Mouse (Mus musculus): ENCODE measurements around the gene Grin2c.

Grin2c gene

DNA sequence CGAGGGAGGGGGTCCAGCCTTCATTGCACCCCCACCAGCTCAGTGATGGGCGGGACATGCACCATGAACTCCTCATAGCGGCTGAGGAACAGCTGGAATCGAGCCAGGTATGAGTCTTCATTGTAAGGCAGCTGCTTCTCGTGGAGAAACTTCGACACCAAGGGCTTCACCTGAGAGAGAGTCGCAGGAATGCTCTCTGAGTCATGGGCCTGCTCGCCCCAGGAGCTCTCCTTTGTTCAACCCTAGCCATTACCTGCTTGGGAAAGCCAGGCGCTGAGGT lies 16.4 kb upstream of the Grin2c start:
- no peak for DNase-seq

DNA sequence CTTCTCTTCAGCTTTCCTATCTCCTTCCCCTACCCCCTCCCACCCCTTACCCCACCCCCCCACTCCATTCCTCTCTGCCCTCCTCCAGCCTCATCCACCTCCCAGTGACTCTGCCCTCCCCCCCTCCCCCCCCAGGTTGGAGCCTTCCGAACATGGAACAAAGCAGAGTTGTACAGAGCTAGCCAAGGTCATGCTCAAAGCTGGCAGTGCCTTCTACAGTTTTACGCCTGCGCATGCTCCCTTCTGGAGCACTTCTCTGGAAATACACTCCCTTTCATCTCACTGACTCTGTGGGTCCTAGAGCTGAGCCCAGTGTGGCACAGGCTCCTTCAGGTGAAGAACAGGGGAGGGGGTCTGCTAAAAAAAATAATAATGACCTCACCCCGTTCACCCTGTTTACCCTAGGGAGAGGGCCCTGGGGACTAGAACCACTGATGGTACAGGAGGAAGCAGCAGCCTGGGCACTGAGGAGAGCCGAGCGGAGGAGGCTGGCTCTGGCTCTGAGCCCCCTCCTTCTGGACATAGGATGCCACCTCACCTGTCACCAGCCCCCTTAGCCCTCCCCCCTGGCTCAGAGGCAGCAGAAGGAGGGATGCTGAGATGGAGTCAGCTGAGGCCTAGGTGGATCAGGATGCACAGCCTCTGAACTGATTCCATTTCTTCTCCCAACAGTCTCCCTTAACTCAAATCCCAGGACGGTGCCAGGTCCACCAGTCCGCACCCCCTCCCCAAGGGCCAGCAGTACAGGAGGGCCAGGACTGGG lies 15.9 kb upstream of the Grin2c start:
- DNase-seq, result peak; percentile 53

GRCm38 (mm10) chr11:115282295-115282694 lies 15.3 kb upstream of the Grin2c start:
- peak; percentile 43 for DNase-seq

DNA sequence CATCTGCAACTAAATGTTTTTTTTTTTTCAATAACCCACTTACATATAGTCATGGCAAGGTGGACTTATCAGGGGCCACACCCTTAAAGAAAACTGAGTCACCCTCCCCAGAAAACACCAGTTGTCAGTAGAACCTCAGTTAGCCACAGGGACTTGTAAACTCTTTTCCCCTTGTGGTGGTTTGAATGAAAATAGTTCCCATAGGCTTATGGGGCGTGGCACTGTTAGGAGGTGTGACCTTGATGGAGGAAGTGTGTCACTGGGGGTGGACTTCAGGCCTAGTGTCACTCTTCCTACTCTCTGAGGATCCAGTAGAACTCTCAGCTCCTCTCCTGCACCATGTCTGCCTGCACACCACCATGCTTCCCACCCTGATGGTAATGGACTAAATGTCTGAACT lies 12.7 kb upstream of the Grin2c start:
- no peak for DNase-seq

GRCm38 (mm10) chr11:115278176-115278575 lies 11.1 kb upstream of the Grin2c start:
- no peak for DNase-seq

GRCm38 (mm10) chr11:115277604-115277975 lies 10.5 kb upstream of the Grin2c start:
- DNase-seq, result no peak

DNA sequence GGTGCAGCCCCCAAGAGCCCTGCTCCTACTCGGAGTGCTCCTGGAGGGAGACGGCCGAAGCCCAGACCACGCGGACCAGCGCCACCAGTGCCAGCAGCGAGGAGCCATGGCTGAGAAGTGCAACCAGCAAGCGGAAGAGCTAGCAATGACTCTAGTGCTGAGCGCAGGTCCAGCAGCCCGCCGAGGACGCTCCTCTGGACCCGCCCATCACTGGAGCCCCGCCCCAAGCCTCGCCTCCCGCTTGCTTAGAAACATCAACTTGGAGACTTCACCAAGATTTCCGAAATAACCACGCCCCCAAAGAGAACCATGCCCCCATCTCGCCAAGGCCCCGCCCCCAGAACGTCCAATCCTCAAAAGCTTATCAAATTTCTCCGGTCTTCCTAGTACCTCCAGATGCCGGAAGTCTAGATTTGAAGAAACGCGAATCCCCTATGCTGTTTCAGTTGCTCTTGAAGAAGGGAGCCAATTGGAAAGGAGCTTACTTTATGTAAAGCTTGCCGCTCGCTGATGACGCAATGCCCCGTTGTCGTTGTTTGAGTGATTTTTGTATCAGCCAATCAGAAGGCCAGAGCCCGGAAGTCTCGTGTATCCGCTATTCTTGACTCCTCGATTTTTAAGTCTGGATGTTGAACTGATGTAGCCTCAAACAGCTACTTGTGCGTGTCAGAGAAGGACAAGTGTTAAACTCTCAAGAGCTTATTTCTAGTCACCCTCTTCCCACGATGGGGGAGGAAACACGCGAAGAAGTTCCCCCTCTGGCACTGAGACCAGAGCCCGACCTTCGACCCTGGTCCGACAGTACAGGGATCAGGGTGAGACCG lies 9.9 kb upstream of the Grin2c start, which contains the start of gene Fdxr:
TSS of gene Fdxr (minus strand) at position 271 of the 824 bp plus-strand sequence.
- peak; percentile 98 for DNase-seq

DNA sequence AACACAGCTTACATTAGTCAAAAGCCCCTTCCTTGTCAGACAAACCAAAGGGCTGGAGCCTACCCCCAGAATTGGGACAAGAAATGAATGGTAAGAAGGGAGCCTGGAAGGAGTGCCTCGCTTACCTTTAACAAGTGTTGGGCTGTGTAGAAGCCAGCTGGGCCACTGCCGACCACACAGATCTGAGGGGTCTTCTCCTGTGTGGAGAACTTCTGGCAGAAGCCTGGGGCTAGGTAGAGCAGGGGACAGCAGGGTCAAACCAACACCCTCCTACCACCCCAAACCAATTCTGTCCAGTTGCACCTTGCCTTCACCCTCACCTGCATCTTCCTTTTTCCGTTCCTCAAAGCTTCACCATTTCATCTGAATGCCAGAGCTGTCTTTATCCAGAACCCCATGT lies 8.9 kb upstream of the Grin2c start:
- DNase-seq, result no peak

GRCm38 (mm10) chr11:115275509-115275908 lies 8.5 kb upstream of the Grin2c start:
- DNase-seq, result no peak

GRCm38 (mm10) chr11:115274771-115275170 lies 7.7 kb upstream of the Grin2c start:
- DNase-seq, result no peak

GRCm38 (mm10) chr11:115274178-115274577 lies 7.1 kb upstream of the Grin2c start:
- DNase-seq, result no peak

DNA sequence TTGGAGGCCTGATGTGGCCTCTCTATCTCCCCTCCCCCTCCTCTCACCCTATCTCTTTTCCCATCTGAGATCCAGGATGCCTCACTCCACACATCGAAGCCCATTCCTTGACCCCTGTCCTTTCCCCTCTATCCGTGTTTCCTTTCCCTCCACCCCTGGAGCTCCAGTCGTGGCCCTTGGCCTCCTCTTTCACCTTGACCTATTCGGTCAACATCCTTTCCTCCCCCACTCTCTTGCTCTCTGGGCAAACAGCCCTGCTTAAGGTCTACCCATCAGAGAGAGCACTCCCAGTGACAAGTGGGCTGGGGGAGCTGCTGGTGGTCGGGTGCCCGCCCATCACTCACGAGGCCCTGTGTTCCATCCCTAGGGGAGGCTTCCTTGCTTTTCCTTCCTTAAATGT lies 6.7 kb upstream of the Grin2c start:
- no peak for DNase-seq

DNA sequence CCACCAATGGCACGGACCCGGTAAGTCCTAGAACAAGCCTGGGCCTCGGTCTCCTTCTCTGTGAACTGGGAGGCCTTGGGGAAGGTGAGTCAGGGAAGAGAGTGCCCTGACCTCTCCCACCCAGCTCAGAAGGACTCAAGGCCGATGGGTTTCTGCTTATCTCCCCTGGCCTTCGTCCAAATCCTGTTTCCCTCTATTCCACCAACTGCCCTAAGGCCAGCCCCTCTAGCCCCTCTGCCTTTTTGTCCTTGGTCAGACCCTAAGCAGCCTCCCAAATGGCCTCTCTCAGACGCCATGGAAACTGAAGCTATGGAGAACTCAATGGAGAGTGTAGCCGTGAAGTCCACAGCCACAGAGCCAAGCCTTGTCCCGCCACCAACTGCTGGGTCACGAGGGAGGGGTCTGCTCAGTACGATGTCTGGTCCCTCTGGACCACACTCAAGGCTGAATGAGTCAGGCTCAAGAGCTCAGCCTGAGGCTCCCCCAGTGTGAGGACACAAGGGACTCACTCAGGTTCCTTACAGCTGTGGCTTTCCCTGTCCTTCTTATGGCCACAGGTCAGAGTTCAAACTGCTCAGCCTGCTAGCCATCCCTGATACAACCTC lies 6.0 kb upstream of the Grin2c start:
- no peak for DNase-seq

DNA sequence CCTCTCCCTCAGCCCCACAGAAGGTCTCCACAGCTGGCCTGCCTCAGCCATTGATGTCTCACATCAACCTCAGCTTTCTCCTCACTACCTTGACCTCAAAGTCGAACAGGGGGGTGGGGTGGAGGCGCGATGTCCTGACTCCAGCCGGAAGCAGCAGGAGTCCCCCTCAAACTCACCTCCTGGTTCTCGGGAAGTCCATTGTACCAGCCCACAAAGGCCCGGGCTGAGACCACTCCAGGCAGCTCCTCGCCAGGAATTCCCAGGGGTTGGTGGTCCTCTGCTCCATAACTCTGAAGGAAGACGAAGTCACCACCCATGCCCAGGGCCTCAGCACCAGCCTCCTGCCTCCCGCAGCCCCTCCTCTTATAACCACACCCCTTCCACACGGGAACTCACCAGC lies 4.4 kb upstream of the Grin2c start:
- no peak for DNase-seq

GRCm38 (mm10) chr11:115271052-115271451 lies 4.0 kb upstream of the Grin2c start:
- DNase-seq, result no peak

GRCm38 (mm10) chr11:115270148-115270861 lies 3.3 kb upstream of the Grin2c start:
- peak; percentile 79 for DNase-seq

DNA sequence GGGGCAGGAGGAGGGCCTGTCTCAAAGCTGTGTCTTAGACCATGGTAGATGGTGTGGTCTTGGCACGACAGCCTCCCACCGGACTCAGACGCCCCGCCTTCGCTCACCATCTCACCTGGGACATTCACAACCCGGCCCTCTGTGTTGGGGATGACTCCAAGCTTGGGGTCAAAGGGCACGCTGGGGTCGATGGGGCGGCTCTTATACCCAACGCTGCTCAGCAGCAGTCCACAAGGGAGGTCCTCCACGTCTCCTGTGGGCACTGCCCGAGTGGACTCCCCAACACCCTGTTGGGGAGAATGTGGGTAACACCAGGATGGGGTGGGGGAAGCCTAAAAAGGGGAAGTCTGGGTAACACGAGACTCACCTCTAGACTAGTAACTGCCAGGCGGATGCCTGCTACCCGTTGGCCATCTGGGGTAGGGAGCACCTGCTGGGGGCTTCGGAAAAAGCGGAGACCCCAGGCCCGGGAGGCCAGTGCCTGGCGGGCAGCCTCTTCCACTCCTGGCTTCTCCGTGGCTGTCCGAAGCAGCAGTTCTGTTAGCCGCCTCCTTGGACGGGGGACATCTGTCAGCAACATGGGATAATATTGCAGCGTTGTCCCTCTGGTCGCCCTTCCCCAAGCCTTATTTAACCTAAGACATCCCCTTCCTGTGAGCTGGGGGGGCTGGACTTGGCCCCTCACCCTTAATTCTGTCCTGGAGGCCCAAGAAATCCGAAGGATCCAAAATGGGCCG lies 2.5 kb upstream of the Grin2c start:
- DNase-seq, result no peak

GRCm38 (mm10) chr11:115267958-115268357 lies 915 bp upstream of the Grin2c start:
- no peak for DNase-seq

DNA sequence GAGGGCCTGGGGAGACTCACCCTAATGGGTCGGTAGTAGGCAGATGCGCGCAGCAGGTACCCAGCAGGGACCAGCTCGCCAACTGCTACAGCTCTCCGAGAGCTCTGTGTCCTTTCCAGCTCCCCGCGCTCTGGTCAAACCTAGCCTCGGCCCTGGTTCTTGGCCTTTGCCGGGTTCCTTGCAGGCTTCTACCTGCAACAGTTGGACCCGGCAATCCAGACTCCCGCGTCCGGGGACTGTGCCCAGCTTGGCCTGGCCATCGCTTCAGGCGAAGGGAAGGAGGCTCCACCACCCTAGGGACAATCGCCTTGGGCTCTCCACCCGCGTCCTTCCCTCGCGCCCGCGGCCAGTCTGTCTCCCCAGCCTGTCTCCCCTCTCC lies 654 bp downstream of the Grin2c start:
- no peak for DNase-seq

- no peak for DNase-seq
These were observed 1.2 kb downstream of the Grin2c start for GRCm38 (mm10) chr11:115265771-115266399.

DNA sequence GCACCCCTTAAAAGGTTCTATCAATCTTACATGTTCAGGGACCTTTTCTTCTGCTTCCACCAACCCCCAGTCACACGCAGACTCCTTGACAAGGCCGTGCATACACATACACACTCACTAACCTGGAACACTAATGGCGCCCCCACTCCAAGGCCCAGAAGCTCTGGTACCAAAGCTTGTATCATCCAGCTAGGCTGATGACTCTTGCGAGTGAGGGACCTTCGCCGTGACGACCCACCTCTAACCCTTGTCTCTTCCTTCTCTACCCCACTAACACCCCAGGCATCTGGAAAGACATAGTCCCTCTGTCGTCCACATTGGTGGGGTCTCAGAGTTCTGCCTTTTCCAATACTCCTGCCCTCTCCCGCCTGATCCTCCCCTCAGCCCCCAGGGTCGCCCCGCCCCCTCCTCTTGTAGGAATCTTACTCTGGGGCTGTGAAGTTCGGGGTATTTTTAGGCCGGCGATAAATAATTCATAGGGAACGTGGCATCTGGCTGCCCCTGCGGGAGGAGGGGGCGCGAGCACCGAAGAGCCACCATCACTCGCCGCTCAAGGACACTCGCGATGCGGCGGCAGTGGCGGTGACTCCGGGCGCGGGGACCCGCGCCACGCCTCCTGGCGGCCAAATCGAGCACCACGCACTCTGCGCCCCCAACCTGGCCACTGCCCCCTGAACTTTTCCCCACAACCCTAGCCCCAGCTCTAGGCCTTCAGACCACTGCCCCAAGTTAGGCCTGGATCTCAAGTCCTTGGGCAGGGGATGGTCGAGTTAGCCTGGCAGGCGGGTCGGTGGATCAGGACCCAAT lies 2.0 kb downstream of the Grin2c start:
- no peak for DNase-seq

Data from right cerebral cortex, adult 18-20 months (tissue).